Mouse (Mus musculus) bone marrow macrophage, adult 2 months (primary cell): ENCODE data around the gene Abcf2.

Experiments
- CTCF ChIP-seq: IDR thresholded peaks from 2 replicates; pipeline ENCODE4 v1.5.1; 2012; ENCODE audit warnings: low read depth, mild to moderate bottlenecking, low read length, moderate library complexity
- POLR2A ChIP-seq: IDR thresholded peaks from 2 replicates; pipeline ENCODE4 v1.6.1; 2012; ENCODE audit warnings: mild to moderate bottlenecking, low read depth, low read length, borderline replicate concordance

GRCm38 (mm10) chr5:24601911-24602750 is 24.9 kb upstream of the Abcf2 start:
- TF ChIP-seq CTCF: no peak
- no peak for TF ChIP-seq POLR2A
